Mouse (Mus musculus) lung, postnatal 0 days (tissue): ENCODE measurements around the gene Rab5if.
"Not testable (repeated sequence)": the region's sequence is repeated elsewhere in the genome, so short reads cannot be mapped to it uniquely, and the experiment has no call there.

Source experiments
- CTCF ChIP-seq: IDR thresholded peaks from 2 replicates; pipeline ENCODE4 v1.5.1; 2016; ENCODE audit warnings: antibody characterized with exemption, mild to moderate bottlenecking
- EP300 ChIP-seq: IDR thresholded peaks from 2 replicates; pipeline ENCODE4 v1.6.1; 2016; ENCODE audit warnings: antibody characterized with exemption, mild to moderate bottlenecking, control low read depth

GRCm38 (mm10) chr2:156853584-156853983 lies 9.3 kb upstream of the Rab5if start:
- not testable (repeated sequence) for TF ChIP-seq CTCF, EP300
